Mouse (Mus musculus) lung, postnatal 10 days (tissue): ENCODE data around the gene Tmem263.
A peak's percentile ranks its signal among the peaks of the same experiment; 100 is the strongest.

Experiments
- DNase-seq: peaks from one replicate; pipeline ENCODE4 v3.0.0; 2021

Tmem263 gene

DNA sequence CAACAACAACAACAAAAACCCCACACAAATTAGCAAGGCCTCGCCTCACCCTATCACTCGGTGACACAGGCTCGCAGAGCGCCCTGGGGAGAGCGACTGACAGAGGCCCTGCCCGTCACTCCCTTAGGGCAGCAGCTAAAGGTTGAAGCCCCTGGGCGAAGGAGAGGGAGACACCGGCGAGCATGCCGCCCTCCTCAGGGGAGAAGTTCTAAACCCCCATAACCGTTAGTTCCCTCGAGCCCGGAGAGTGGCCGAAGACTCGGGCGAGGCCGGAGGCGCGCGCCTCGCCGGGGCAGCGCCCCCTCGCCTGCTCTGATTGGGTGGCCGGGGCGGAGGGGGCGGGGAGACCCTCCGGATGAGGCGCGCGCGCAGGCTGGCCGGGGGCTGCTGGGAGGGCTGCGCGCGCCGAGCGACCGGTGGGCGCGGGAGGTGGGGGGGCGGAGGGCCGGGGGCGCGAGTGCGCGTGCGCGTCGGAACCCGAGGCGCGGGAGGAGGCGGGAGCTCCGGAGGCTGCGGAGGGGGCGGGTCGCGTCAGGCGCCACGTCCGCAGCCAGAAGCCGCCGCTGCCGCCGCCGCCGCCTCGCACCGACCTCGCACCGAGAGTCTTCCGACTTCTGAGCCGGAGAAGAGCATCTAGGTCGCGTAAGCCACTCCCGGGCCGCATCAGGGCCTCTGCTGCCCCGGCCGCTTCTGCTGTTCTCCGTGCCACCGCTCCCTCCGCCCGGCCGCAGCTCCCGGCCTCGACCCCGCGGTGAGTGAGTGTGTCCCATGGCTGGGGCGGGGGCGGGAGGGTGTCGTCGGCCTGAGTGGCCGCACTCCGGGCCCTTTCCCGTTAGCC lies at the start of gene Tmem263, which contains the start of gene Fhl4:
Gene Tmem263, plus strand, starts transcription at position 381 of the 838 bp plus-strand sequence.
Gene Fhl4, minus strand, starts transcription at position 249 of the 838 bp plus-strand sequence.
- peak; percentile 90 for DNase-seq

DNA sequence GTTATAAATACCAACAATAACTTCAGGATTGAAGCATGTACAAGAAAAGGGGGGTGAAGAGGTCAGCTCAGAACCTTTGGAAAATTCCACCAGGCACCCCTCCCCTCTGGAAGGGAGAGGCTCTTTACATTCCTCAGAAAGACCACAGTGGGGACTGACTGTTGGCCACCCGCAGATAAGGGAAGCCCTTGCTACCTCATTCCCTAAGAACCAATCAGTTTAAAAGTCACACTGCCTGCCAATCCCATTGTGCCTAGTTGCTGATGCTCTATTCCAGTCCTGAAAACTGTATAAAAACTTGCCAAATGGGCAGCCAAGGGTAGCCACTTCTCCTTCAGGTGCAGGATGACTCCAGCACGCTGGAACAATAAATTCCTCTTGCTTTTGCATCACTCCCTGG lies 47.6 kb upstream of the Tmem263 start:
- DNase-seq = no peak

- DNase-seq = no peak
Observed at GRCm38 (mm10) chr10:85071605-85072152, 30.7 kb upstream of the Tmem263 start.

- DNase-seq = peak; percentile 32
Observed at GRCm38 (mm10) chr10:85101841-85102240, 586 bp upstream of the Tmem263 start.

GRCm38 (mm10) chr10:85103085-85103885 lies 858 bp downstream of the Tmem263 start:
- DNase-seq = peak; percentile 42

GRCm38 (mm10) chr10:85114409-85114808 lies 12.0 kb downstream of the Tmem263 start:
- DNase-seq = no peak

- DNase-seq = no peak
Observed at GRCm38 (mm10) chr10:85125184-85125583, 22.8 kb downstream of the Tmem263 start.

GRCm38 (mm10) chr10:85127395-85128287 lies 25.2 kb downstream of the Tmem263 start, which contains the start of gene Mterf2:
TSS of gene Mterf2 (minus strand) at chr10:85128027.
- peak; percentile 97 for DNase-seq

- peak; percentile 39 for DNase-seq
Observed at GRCm38 (mm10) chr10:85128453-85128852, 26.0 kb downstream of the Tmem263 start.

DNA sequence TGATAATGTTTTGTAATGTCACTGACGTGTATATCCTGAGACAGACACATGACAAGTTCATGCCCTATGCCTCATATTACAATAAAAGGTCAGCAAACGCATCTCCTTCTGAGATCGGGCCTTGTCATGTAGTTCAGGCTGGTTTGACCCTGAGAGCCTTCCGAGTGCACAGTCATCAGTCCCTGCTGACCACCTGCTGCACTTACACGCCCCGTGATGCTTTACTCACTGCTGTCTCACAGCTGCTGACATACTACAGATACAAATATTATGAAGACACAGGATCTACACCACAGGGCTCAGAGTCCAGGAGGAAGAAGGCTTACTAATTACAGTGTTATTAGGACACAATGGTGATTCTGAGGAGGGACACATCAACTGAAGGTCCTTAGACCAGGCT lies 34.1 kb downstream of the Tmem263 start:
- no peak for DNase-seq

- DNase-seq = no peak
Observed at GRCm38 (mm10) chr10:85141465-85141864, 39.0 kb downstream of the Tmem263 start.

GRCm38 (mm10) chr10:85146282-85146681 lies 43.9 kb downstream of the Tmem263 start:
- no peak for DNase-seq

DNA sequence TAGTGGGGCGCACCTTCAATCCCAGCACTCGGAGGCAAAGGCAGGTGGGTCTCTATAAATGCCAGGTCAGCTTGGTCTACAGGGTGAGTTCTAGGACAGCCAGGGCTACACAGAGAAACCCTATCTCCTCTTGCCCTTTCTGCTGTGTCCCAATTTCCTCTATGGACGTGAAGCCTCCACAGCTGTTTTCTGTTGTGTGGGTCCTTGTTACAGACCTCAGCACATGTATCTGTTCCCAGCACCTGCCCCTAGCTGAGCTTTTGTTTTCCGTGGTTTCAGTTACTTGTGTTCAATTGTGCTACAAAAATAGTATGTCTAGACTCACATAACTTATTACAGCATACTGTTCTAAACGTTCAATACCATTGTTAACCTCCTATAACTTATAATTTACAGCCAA lies 46.8 kb downstream of the Tmem263 start:
- no peak for DNase-seq

DNA sequence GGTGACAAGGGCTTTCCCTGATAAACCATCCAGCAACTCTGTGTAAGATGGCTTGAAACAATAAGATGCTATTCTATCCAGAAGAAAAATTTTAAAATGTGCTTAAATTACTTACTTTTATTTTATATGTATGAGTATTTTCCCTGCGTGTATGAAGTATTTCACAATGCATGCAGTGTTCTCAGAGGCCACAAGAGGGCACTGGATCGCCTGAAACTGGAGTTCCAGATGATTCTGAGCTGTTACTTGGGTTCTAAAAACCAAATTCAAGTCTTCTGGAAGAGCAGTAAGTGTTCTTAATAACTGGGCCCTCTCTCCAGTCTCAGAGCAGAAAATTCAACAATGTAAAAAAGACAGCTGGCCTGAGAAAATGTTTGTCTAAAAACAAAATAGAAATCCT lies 51.8 kb downstream of the Tmem263 start:
- DNase-seq = peak; percentile 74

DNA sequence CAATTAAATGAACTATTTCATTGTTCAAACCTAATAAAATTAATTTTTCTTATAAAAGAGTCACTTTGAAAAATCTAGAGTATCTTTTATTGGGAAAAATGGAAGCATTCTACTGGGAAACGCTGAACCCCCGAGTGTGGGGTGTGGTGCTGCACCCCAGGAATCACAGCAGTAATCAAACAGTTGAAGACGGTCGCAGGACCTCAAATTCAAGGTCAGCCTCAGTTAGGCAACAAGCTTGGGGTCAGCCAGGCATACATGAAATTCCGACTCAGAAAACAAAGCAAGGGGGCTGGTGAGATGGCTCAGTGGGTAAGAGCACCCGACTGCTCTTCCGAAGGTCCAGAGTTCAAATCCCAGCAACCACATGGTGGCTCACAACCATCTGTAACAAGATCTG lies 55.0 kb downstream of the Tmem263 start:
- DNase-seq = no peak

GRCm38 (mm10) chr10:85159989-85160619 lies 57.7 kb downstream of the Tmem263 start:
- DNase-seq = no peak

GRCm38 (mm10) chr10:85161745-85162351 lies 59.4 kb downstream of the Tmem263 start:
- peak; percentile 46 for DNase-seq

DNA sequence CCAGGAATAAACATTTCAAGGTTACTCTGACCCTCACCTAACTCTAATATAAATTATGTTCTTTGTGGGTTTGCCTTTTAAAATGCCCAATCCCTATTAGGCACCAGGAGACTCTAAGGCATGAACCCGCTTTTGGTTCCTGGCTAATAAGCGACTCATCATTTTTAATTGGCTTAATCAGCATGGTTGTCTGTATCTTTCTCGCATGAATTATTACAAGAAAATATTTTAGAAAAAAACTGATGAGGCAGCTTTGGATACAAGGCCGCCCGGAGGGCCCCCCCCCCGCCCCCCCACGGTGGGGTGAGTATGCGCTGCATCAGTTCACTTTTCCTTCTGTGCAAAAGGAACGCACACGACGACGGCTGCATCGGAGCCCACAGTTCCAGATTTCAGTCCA lies 62.4 kb downstream of the Tmem263 start:
- DNase-seq = no peak

DNA sequence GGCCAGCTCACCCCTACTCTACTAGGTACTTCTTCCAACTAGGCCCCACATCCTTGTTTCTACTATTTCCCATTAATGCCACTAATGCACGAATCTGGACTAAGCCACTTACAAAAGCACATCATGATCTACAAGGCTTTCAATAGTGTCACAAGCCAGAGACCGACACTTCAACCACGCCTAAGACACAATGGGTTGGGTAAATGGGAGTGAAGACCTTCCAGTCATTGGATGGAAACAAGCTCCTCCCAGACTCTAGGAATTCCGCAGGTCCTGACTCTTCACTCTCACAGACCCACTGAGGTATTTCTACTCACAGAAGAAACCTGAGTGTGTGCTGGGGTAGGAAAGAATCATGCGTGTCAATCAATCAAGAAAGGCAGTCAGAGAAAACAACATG lies 62.9 kb downstream of the Tmem263 start:
- no peak for DNase-seq
